Mouse (Mus musculus): ENCODE measurements at regions not wholly inside any gene's neighbourhood (a gene's known extent, or its start where the extent isn't known, plus 50 kb on each side); places are given as distances from the start of the nearest gene placed in this dataset.
A peak's percentile ranks its signal among the peaks of the same experiment; 100 is the strongest.

DNA sequence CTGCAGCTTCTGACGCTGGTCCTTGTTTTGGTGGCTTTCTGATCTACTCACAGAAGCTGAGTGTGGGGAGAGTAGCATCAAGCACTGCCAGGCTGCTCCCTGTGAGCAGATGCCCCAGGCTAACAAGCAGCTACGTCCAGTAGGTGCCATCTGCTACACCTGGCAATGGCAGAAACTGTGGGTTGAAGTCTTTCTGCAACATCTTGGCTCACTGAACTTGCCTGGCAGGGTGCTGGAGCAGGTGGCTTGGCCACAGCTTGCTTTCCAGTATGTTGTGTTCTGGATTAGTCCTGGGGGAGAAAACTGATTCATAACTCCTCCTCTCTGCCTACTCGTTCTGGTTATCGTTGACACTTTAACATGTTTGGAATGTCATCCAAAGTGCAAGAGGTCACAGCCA, 230.4 kb upstream of the Emcn start:
- no peaks in the 10 kb centered on the region for H3K27me3 ChIP-seq (replicated peaks)
- H3K4me1 ChIP-seq = no peaks in the 10 kb centered on the region
- no peak overlapping the region for H3K4me2 ChIP-seq (replicated peaks)
- no peak for ATAC-seq (ENCODE audit: low FRiP score, low read depth)
- WGBS = 78% methylated on average over 4 of the region's 4 CpGs
- H3K4me3 ChIP-seq = no peak overlapping the region
- no peaks in the 10 kb centered on the region for H3K36me3 ChIP-seq
- no peak overlapping the region for H3K27ac ChIP-seq
- no peak overlapping the region for H3K9ac ChIP-seq
- no peaks in the 10 kb centered on the region for H3K9me3 ChIP-seq

DNA sequence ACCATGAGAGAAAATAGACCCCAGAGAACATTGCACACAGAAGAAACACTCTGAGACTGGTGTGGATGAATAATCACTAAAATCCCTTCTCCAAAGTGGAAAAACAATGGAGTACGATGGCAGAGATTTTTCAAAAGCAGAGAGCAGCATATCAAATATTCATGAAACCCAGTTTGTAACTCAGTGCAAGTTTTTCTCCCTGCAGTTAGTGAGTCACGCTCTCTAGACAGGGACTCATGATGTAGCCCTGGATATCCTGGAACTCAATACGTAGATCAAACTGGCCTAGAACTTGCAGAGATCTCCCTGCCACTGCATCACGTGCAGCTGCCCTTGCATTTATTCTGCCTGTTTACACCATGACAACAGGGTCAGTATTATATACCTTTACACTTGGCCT, 210.9 kb upstream of the Emcn start:
- WGBS = 92% methylated on average over 4 of the region's 4 CpGs
- ATAC-seq (ENCODE audit: low FRiP score, low read depth) = no peak
- H3K4me2 ChIP-seq (replicated peaks) = no peak overlapping the region

DNA sequence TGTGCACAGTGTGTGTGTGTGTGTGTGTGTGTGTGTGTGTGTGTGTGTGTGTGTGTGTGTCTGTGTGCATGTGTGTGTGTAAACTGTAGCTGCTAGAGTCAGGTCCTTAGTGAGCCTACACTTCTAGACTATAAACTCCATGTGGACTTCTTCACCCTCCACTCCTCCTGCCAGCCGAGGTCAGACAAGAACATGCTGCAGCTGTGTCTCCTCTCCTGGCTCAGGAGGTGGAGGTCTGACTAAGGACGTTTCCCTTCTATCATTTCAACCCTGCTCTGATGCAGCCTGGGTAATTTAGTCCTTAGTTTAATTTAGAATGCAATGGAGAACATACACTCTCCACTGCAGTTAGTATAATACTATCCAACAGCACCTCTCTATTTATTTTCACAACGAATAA, 198.8 kb upstream of the Emcn start:
- 68% methylated on average over 3 of the region's 3 CpGs for WGBS
- Histone ChIP-seq H3K36me3 (no peaks in the 10 kb centered on the region), H3K4me2 (replicated peaks) (no peak overlapping the region), H3K4me3 (no peak overlapping the region), H3K27ac (no peak overlapping the region), H3K4me1 (no peaks in the 10 kb centered on the region), H3K9ac (no peak overlapping the region), H3K9me3 (no peaks in the 10 kb centered on the region), H3K27me3 (replicated peaks) (no peaks in the 10 kb centered on the region)
- no peak for ATAC-seq (ENCODE audit: low FRiP score, low read depth)

More for the DNA sequence above, 210.9 kb upstream of the Emcn start:
- H3K36me3 ChIP-seq = no peaks in the 10 kb centered on the region
- no peaks in the 10 kb centered on the region for H3K4me1 ChIP-seq
- H3K9ac ChIP-seq = no peak overlapping the region
- no peak overlapping the region for H3K4me3 ChIP-seq
- no peaks in the 10 kb centered on the region for H3K27me3 ChIP-seq (replicated peaks)
- H3K9me3 ChIP-seq = no peaks in the 10 kb centered on the region
- H3K27ac ChIP-seq = no peak overlapping the region

DNA sequence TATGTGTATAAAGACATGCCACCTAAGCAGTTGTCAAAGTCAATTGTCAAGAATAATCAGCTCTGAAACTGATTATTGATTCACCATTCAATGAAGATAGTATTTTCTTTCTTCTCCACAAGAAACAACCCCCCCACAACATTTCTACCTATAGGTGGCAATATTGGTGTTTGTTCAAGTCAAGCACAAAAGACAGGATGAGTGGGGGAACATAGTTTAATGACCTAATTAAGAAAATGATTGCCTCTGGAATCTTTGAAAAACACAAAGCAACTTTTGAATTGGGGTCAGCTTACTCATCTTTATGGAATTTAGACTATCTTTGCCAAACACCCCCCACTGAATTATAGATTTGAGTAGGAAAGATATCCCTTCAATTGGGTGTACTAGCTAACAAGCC, 194.8 kb upstream of the Emcn start:
- Histone ChIP-seq H3K9me3 (no peaks in the 10 kb centered on the region), H3K4me2 (replicated peaks) (no peak overlapping the region), H3K4me1 (no peaks in the 10 kb centered on the region), H3K4me3 (no peak overlapping the region), H3K27ac (no peak overlapping the region), H3K27me3 (replicated peaks) (no peaks in the 10 kb centered on the region), H3K9ac (no peak overlapping the region), H3K36me3 (no peaks in the 10 kb centered on the region)
- no peak for ATAC-seq (ENCODE audit: low FRiP score, low read depth)

DNA sequence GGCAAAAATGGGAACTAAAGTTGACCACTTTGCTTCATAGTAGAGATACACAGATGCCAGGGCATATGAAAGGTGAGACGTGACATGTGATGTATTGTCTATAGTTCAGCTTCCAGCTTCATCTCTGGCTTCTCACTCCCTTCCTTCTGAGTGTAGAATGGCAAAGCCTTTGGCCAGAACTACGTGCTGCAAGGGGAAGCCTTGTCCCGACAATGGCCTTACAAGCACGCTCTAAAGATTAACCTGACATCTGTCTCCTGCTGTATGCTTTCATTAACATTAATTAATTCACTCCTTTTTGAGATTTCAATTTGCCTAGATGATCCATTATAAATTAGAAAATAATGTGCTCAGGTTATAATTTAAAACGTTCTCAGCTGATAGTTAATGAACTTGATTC, 193.5 kb upstream of the Emcn start:
- Histone ChIP-seq H3K27ac (no peak overlapping the region), H3K9me3 (no peaks in the 10 kb centered on the region), H3K4me1 (no peaks in the 10 kb centered on the region), H3K27me3 (replicated peaks) (no peaks in the 10 kb centered on the region), H3K36me3 (no peaks in the 10 kb centered on the region), H3K4me2 (replicated peaks) (no peak overlapping the region), H3K9ac (no peak overlapping the region), H3K4me3 (no peak overlapping the region)
- WGBS = 47% methylated on average over 5 of the region's 5 CpGs
- ATAC-seq (ENCODE audit: low FRiP score, low read depth) = peak; percentile 70

DNA sequence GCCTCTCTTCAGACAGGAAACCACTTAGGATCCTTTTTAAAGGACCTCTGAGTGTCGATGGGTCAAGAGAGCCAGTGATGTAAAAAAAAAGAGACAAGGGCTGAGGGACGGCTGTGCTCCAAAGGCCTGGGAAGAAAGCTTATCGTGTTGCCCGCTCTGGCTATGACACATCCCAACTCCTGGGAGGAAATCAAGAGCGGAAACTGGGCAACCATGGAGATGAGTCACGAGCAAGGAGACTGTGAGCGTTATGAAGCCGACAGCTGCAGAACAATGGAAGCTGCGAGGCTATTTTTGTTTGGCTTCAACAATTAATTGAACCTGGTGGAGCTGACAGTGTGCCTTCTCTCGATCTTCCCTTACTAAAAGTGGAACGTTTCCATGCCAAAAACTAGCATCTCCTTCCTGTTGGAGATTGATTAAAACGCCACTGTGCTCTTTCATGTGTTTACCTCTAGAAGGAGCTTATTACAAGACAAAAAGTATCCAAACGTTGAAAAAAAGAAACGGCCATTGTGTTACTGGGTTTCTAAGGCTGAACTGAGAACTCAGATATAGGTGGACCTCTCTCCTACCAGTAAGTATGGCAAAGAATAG, 190.4 kb upstream of the Emcn start:
- H3K36me3 ChIP-seq = no peaks in the 10 kb centered on the region
- no peaks in the 10 kb centered on the region for H3K9me3 ChIP-seq
- no peak overlapping the region for H3K27ac ChIP-seq
- H3K4me1 ChIP-seq = peaks cover 13% of the 10 kb centered on the region
- no peak overlapping the region for H3K9ac ChIP-seq
- no peaks in the 10 kb centered on the region for H3K27me3 ChIP-seq (replicated peaks)
- WGBS = 66% methylated on average over 14 of the region's 14 CpGs
- ATAC-seq (ENCODE audit: low FRiP score, low read depth) = no peak
- H3K4me2 ChIP-seq (replicated peaks) = no peak overlapping the region
- H3K4me3 ChIP-seq = no peak overlapping the region

DNA sequence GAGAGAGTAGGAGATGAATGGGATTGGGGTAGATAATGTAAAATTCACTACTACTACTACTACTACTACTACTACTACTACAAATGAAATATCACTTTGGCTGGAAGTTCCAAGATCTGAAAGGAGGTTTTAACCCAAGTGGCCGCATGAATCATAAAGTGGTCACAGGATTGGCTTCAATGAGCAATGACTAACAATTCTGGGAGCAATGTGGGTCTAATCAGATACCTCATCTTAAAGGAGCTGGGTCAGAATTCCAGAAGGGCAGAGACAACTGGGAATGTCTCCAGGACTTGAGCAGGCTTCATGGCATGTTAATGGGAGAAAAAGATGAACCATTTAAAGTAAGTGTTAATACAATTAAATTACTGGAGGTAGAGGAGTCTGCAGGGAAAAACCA, 189.4 kb upstream of the Emcn start:
- Histone ChIP-seq H3K4me2 (replicated peaks) (no peak overlapping the region), H3K9me3 (no peaks in the 10 kb centered on the region), H3K9ac (no peak overlapping the region), H3K27me3 (replicated peaks) (no peaks in the 10 kb centered on the region), H3K4me1 (peaks cover 17% of the 10 kb centered on the region), H3K27ac (no peak overlapping the region), H3K4me3 (no peak overlapping the region), H3K36me3 (no peaks in the 10 kb centered on the region)
- WGBS = 95% methylated on average over 1 of the region's 1 CpGs
- ATAC-seq (ENCODE audit: low FRiP score, low read depth) = no peak

DNA sequence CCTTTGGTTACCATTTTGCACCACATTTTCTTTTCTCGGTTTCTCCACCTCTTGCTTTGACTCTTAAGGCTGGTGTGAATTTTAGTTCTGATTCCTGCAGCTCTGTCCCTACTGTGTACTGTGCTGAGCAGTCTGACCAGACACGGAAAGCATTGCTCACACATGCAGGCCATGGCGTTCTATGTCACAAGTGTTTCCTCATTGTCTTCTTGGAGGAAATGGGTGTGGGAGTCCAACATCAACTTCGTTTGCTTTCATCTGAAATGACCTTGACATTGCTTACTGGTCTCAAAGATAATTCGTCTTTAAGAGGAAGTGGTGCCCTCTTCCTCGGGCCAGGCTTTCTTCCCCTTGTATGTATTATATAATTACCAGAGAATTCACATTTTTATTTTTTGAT, 187.6 kb upstream of the Emcn start:
- no peak for ATAC-seq (ENCODE audit: low FRiP score, low read depth)
- Histone ChIP-seq H3K36me3 (no peaks in the 10 kb centered on the region), H3K4me3 (no peak overlapping the region), H3K9me3 (no peaks in the 10 kb centered on the region), H3K4me2 (replicated peaks) (no peak overlapping the region), H3K27me3 (replicated peaks) (no peaks in the 10 kb centered on the region), H3K4me1 (peaks cover 19% of the 10 kb centered on the region), H3K9ac (no peak overlapping the region), H3K27ac (0 out of 2 replicates have a peak overlapping the region, but pooled peaks have one; percentile 21)
- WGBS = 55% methylated on average over 6 of the region's 6 CpGs

DNA sequence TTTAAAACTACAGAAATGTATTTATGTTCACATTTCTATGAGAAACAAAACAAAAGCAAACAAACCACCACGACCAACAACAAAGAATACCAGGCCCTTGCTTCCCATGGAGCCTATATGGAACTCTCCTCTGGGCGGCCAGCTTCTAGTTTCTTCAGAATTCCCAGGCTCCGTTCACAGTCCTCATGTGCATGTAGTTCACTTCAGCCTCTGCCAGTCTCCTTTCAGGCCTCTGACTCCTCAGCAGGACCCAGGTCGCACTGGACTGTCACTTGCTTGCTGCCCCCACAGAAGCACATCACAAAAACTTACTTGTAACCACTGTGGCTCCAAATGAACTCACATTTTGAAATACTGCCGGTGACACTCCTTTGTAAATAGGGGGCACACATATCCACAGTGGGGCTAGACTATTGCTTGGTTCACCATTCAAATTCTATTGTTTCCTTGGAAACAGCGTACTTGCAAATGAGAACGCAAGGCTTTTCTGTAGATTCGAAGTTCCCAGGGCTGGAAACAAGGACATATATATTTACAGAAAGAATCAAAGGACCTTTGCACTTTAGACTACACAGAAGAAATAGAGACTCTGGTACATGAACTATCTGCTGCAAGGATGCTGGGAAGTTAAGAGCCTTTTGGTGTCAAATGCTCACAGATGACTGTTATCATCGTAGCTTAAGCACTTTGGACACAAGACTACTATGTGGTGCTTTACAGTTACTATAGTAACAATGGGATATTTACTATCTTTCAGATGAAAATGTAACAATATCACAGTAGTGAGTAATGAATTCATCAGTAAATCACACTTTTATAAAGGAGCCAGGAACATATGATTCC, 186.4 kb upstream of the Emcn start:
- Histone ChIP-seq H3K4me3 (no peak overlapping the region), H3K4me1 (peaks cover 19% of the 10 kb centered on the region), H3K27me3 (replicated peaks) (no peaks in the 10 kb centered on the region), H3K27ac (peak overlapping the region; percentile 26; the same call in 1 of the 2 replicates), H3K4me2 (replicated peaks) (no peak overlapping the region), H3K9me3 (no peaks in the 10 kb centered on the region), H3K9ac (no peak overlapping the region), H3K36me3 (no peaks in the 10 kb centered on the region)
- peak; percentile 87 for ATAC-seq (ENCODE audit: low FRiP score, low read depth)
- WGBS = 24% methylated on average over 9 of the region's 9 CpGs

DNA sequence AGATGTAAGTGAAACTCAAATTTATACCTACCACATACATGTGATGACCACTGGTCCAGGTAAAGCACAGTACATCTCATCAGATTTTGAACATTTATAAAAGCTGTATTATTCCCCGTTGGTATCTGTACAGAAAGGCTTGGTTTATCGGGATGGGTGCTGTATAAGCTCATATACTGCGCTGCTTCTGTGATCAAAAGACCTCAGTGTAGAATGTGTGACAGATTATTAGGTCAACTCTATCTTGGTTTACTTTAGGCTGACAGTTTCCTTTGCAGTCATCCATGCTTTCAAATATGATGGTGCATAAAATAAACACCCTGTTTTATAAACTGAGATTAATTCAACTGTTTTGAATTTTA, 185.8 kb upstream of the Emcn start:
- no peak overlapping the region for H3K9ac ChIP-seq
- H3K4me1 ChIP-seq = peaks cover 19% of the 10 kb centered on the region
- H3K27ac ChIP-seq = no peak overlapping the region
- no peak overlapping the region for H3K4me2 ChIP-seq (replicated peaks)
- H3K27me3 ChIP-seq (replicated peaks) = no peaks in the 10 kb centered on the region
- no peaks in the 10 kb centered on the region for H3K9me3 ChIP-seq
- WGBS = 79% methylated on average over 3 of the region's 3 CpGs
- no peaks in the 10 kb centered on the region for H3K36me3 ChIP-seq
- ATAC-seq (ENCODE audit: low FRiP score, low read depth) = no peak
- H3K4me3 ChIP-seq = no peak overlapping the region

DNA sequence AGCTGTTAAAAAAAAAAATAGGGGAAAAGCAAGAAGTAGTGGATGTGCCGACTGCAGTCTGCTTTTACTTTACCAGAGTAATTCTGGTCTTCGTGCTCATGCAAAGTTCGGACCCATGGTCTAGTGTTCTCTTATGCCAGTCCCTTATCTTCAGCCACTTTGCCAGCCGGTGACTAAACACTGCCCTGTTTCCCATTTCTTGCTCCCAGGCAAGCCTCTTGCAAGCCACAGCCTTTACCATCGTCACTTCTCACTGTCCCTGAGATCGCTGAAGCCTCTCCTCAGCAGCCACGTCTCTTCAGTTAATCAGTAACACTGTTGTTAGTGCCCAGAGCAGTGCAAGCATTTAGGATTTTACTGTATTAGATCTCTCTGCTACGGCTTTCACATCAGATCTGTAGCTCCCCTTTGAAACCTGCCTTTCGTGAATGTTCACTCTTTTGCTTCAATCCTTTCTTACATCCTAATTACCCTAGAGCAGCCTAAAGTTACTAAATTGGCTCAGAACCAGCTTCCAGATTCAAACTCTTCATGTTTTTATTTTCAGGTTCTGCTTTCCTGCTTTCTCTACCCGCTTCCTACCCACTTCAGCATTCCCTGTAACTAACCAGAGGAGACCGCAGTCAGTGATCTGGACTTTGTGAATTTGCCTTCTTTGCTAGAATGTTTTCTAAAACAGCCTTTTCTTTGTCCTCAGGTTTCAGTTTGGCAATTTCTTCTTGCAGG, 184.5 kb upstream of the Emcn start:
- WGBS = 53% methylated on average over 11 of the region's 11 CpGs
- Histone ChIP-seq H3K9me3 (no peaks in the 10 kb centered on the region), H3K4me1 (peaks cover 19% of the 10 kb centered on the region), H3K9ac (no peak overlapping the region), H3K27me3 (replicated peaks) (no peaks in the 10 kb centered on the region), H3K36me3 (no peaks in the 10 kb centered on the region), H3K27ac (no peak overlapping the region), H3K4me2 (replicated peaks) (no peak overlapping the region), H3K4me3 (no peak overlapping the region)
- ATAC-seq (ENCODE audit: low FRiP score, low read depth) = no peak

DNA sequence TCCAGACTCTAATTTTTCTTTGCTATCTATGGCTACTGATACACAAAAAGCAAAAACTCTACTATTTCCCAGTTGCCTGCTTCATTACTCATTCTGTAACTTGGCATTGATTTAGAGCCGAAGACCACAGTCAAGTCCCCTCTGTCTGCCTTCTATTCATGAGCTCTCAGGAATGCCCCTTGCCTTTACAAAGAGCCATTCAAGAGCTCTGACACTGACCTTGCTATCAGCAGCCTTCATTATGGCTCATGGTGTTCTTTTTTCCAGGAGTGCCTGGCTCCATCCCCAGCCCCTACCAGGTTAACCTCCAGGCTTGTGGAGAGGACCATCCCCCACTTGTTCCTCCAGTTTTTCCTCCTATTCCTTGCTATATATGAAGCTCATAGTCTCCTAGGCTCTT, 151.8 kb upstream of the Emcn start:
- 0 out of 2 replicates have a peak, but pooled peaks cover 5% of the 10 kb centered on the region for H3K4me1 ChIP-seq
- 24% methylated on average over 1 of the region's 1 CpGs for WGBS
- 0 out of 2 replicates have a peak, but pooled peaks have one; percentile 33 for ATAC-seq (ENCODE audit: low FRiP score, low read depth)
- H3K4me2 ChIP-seq (replicated peaks) = no peak overlapping the region
- no peaks in the 10 kb centered on the region for H3K27me3 ChIP-seq (replicated peaks)
- no peaks in the 10 kb centered on the region for H3K36me3 ChIP-seq
- no peak overlapping the region for H3K4me3 ChIP-seq
- H3K27ac ChIP-seq = no peak overlapping the region
- no peak overlapping the region for H3K9ac ChIP-seq
- H3K9me3 ChIP-seq = no peaks in the 10 kb centered on the region

All from neural tube, embryonic 12.5 days (tissue).